Mouse (Mus musculus): ENCODE data around the gene Gm7030.
"Not testable (repeated sequence)": the region's sequence is repeated elsewhere in the genome, so short reads cannot be mapped to it uniquely, and the experiment has no call there.

The Gm7030 gene

GRCm38 (mm10) chr17:36128968-36129817 is at the start of gene Gm7030:
TSS of gene Gm7030 (minus strand) at chr17:36129425.
- DNase-seq (ENCODE audit: low spot score): not testable (repeated sequence)

- DNase-seq (ENCODE audit: low spot score): not testable (repeated sequence)
These were observed 49.7 kb upstream of the Gm7030 start for GRCm38 (mm10) chr17:36178938-36179337.

- not testable (repeated sequence) for DNase-seq (ENCODE audit: low spot score)
These were observed 46.9 kb upstream of the Gm7030 start for GRCm38 (mm10) chr17:36176132-36176531.

GRCm38 (mm10) chr17:36170287-36170814 is 41.1 kb upstream of the Gm7030 start:
- no peak for DNase-seq (ENCODE audit: low spot score)

GRCm38 (mm10) chr17:36169753-36170152 is 40.5 kb upstream of the Gm7030 start:
- DNase-seq (ENCODE audit: low spot score): no peak

- DNase-seq (ENCODE audit: low spot score): not testable (repeated sequence)
These were observed 39.9 kb upstream of the Gm7030 start for GRCm38 (mm10) chr17:36169094-36169493.

GRCm38 (mm10) chr17:36168039-36168652 is 38.9 kb upstream of the Gm7030 start, which contains the start of gene Gm8909:
TSS of gene Gm8909 (minus strand) at chr17:36168537.
- DNase-seq (ENCODE audit: low spot score): no peak

- no peak for DNase-seq (ENCODE audit: low spot score)
These were observed 38.2 kb upstream of the Gm7030 start for GRCm38 (mm10) chr17:36167306-36168038.

GRCm38 (mm10) chr17:36166901-36167300 is 37.7 kb upstream of the Gm7030 start:
- DNase-seq (ENCODE audit: low spot score): not testable (repeated sequence)

GRCm38 (mm10) chr17:36161129-36162051 is 32.2 kb upstream of the Gm7030 start:
- DNase-seq (ENCODE audit: low spot score): no peak

- DNase-seq (ENCODE audit: low spot score): not testable (repeated sequence)
These were observed 29.0 kb upstream of the Gm7030 start for GRCm38 (mm10) chr17:36158264-36158663.

- not testable (repeated sequence) for DNase-seq (ENCODE audit: low spot score)
These were observed 28.6 kb upstream of the Gm7030 start for GRCm38 (mm10) chr17:36157782-36158181.

GRCm38 (mm10) chr17:36154271-36155149 is 25.3 kb upstream of the Gm7030 start:
- DNase-seq (ENCODE audit: low spot score): no peak

- DNase-seq (ENCODE audit: low spot score): not testable (repeated sequence)
These were observed 22.0 kb upstream of the Gm7030 start for GRCm38 (mm10) chr17:36151200-36151599.

GRCm38 (mm10) chr17:36148468-36148867 is 19.2 kb upstream of the Gm7030 start:
- not testable (repeated sequence) for DNase-seq (ENCODE audit: low spot score)

GRCm38 (mm10) chr17:36146937-36147336 is 17.7 kb upstream of the Gm7030 start:
- not testable (repeated sequence) for DNase-seq (ENCODE audit: low spot score)

GRCm38 (mm10) chr17:36145861-36146156 is 16.6 kb upstream of the Gm7030 start:
- not testable (repeated sequence) for DNase-seq (ENCODE audit: low spot score)

- DNase-seq (ENCODE audit: low spot score): no peak
These were observed 16.1 kb upstream of the Gm7030 start for GRCm38 (mm10) chr17:36145111-36145860.

- not testable (repeated sequence) for DNase-seq (ENCODE audit: low spot score)
These were observed 7.1 kb upstream of the Gm7030 start for GRCm38 (mm10) chr17:36136299-36136848.

Measured in c-Kit-positive CD71-positive TER-119-positive erythroid progenitor cells, embryonic 14.5 days (primary cell).